Mouse (Mus musculus) left cerebral cortex, postnatal 14 days (tissue): Measurements from ENCODE around the gene Agap1. TPM values are rescaled to one million over a fixed set of nuclear protein-coding genes. Genes with fewer than 3 reads are reported as not detected.
A peak's percentile ranks its signal among the peaks of the same experiment; 100 is the strongest.

Source experiments
- DNase-seq, 2 experiments: peaks; one replicate each; pipeline ENCODE4 v3.0.0; 2021 to 2022; ENCODE audit warnings: low spot score in 2 of 2, mixed read lengths in 1 of 2
- intact Hi-C: fragments of 180-260 bp; cut with DNase I; formaldehyde crosslinking; loops from one replicate; pipeline ENCODE4 v1.15.1; 2025
- total RNA-seq, 2 experiments: library from RNA; stranded (reverse); gene quantifications; 2 replicates each; pipeline ENCODE4 v1.2.3; 2021

The Agap1 gene
- total RNA-seq, 2 experiments from 2014 or later = 246 to 257 TPM

- DNase-seq = no peak
- intact Hi-C loops = no loop called here
Measured at GRCm38 (mm10) chr1:89594999-89595398, 140.4 kb downstream of the Agap1 start.

- DNase-seq = no peak
- intact Hi-C loops = no loop called here
Measured at GRCm38 (mm10) chr1:89595421-89595820, 140.8 kb downstream of the Agap1 start.

GRCm38 (mm10) chr1:89596223-89596622, 141.6 kb downstream of the Agap1 start:
- intact Hi-C loops = no loop called here

GRCm38 (mm10) chr1:89598906-89599305, 144.3 kb downstream of the Agap1 start:
- no peak for DNase-seq
- intact Hi-C loops = no loop called here

More at GRCm38 (mm10) chr1:89596223-89596622, 141.6 kb downstream of the Agap1 start:
- no peak for DNase-seq

- DNase-seq = peak in 1 of 2 experiments; percentile 51
- intact Hi-C loops = no loop called here
Measured at GRCm38 (mm10) chr1:89599983-89600741, 145.6 kb downstream of the Agap1 start.

- no peak for DNase-seq
- intact Hi-C loops = no loop called here
Measured at GRCm38 (mm10) chr1:89601349-89601748, 146.7 kb downstream of the Agap1 start.

GRCm38 (mm10) chr1:89602879-89603278, 148.3 kb downstream of the Agap1 start:
- DNase-seq = peak; percentile 56 to 76
- intact Hi-C loops = no loop called here

GRCm38 (mm10) chr1:89606612-89607011, 152.0 kb downstream of the Agap1 start:
- intact Hi-C loops = loop anchor here (2.0 kb wide), 1 partner anchor 370 kb away; no protein-coding TSS in a partner anchor
- peak; percentile 81 to 83 for DNase-seq

GRCm38 (mm10) chr1:89608766-89609165, 154.2 kb downstream of the Agap1 start:
- DNase-seq = no peak
- intact Hi-C loops = no loop called here

- no peak for DNase-seq
- intact Hi-C loops = no loop called here
Measured at GRCm38 (mm10) chr1:89609964-89610363, 155.4 kb downstream of the Agap1 start.

- no peak for DNase-seq
- intact Hi-C loops = no loop called here
Measured at GRCm38 (mm10) chr1:89611521-89611920, 156.9 kb downstream of the Agap1 start.

- no peak for DNase-seq
- intact Hi-C loops = no loop called here
Measured at GRCm38 (mm10) chr1:89613234-89613870, 158.7 kb downstream of the Agap1 start.

GRCm38 (mm10) chr1:89616556-89616955, 161.9 kb downstream of the Agap1 start:
- no peak for DNase-seq
- intact Hi-C loops = no loop called here

- intact Hi-C loops = no loop called here
- DNase-seq = no peak
Measured at GRCm38 (mm10) chr1:89617336-89617735, 162.7 kb downstream of the Agap1 start.

GRCm38 (mm10) chr1:89619963-89620362, 165.4 kb downstream of the Agap1 start:
- no peak for DNase-seq
- intact Hi-C loops = loop anchor here (10.0 kb wide), 1 partner anchor 875 kb away; no protein-coding TSS in a partner anchor

- DNase-seq = no peak
- intact Hi-C loops = loop anchor here (10.0 kb wide), 1 partner anchor 876 kb away; no protein-coding TSS in a partner anchor
Measured at GRCm38 (mm10) chr1:89621014-89621791, 166.6 kb downstream of the Agap1 start.

GRCm38 (mm10) chr1:89621952-89622351, 167.3 kb downstream of the Agap1 start:
- intact Hi-C loops = loop anchor here (10.0 kb wide), 1 partner anchor 877 kb away; no protein-coding TSS in a partner anchor
- DNase-seq = no peak

- DNase-seq = peak; percentile 47 to 61
- intact Hi-C loops = loop anchor here (10.0 kb wide), 1 partner anchor 878 kb away; no protein-coding TSS in a partner anchor
Measured at GRCm38 (mm10) chr1:89622801-89623200, 168.2 kb downstream of the Agap1 start.

GRCm38 (mm10) chr1:89625312-89625711, 170.7 kb downstream of the Agap1 start:
- DNase-seq = no peak
- intact Hi-C loops = loop anchor here (5.0 to 10.0 kb wide), 2 partner anchors 43 to 881 kb away; no protein-coding TSS in a partner anchor

GRCm38 (mm10) chr1:89625967-89626366, 171.4 kb downstream of the Agap1 start:
- intact Hi-C loops = loop anchor here (5.0 to 10.0 kb wide), 2 partner anchors 44 to 881 kb away; no protein-coding TSS in a partner anchor
- DNase-seq = no peak
